Mouse (Mus musculus): Measurements from ENCODE around the gene Fktn. TPM values are rescaled to one million over a fixed set of nuclear protein-coding genes. Genes with fewer than 3 reads are reported as not detected.
"Not testable (repeated sequence)": the region's sequence is repeated elsewhere in the genome, so short reads cannot be mapped to it uniquely, and the experiment has no call there.

Gene Fktn
- polyA plus RNA-seq, 1 experiment from 2014 or later, result 14.5 TPM

GRCm38 (mm10) chr4:53782216-53783070, 68.6 kb downstream of the Fktn start:
- peaks cover 20% of the 10 kb centered on the region for H3K4me1 ChIP-seq
- H3K27me3 ChIP-seq (ENCODE audit: insufficient read depth, poor library complexity, severe bottlenecking), result peaks cover 15% of the 10 kb centered on the region
- no peak for DNase-seq (ENCODE audit: low spot score)
- H3K27ac ChIP-seq, result no peak overlapping the region
- H3K4me3 ChIP-seq, result no peak overlapping the region
- no peaks in the 10 kb centered on the region for H3K9me3 ChIP-seq
- WGBS, result 22% methylated on average over 14 of the region's 14 CpGs
- no peaks in the 10 kb centered on the region for H3K36me3 ChIP-seq

DNA sequence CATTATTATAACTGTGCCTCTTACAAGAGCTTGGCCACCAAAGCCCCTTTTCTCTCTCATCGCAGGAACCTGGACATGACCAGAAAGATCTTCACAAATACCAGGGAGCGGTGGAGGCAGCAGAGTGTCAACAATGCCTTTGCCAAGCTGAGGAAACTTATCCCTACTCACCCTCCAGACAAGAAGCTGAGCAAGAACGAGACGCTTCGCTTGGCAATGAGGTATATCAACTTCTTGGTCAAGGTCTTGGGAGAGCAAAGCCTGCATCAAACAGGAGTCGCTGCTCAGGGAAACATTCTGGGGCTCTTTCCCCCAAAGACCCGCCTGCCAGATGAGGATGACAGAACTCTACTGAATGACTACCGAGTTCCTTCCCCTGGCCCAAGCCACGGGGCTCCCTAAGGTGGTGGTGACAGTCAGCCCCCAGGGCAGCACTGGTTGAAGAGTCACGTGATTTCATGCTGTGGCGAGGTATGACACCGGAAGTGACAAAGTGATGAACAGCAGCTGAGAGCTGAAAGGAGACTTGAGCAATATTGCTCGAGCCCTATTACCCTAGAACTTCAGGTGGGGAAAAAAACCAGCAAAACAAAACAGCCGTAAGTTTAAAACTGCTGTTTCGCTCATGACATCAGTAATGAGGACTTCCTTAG, 72.1 kb downstream of the Fktn start:
- WGBS, result 74% methylated on average over 15 of the region's 15 CpGs
- Histone ChIP-seq H3K4me3 (no peak overlapping the region), H3K36me3 (no peaks in the 10 kb centered on the region), H3K27ac (no peak overlapping the region), H3K27me3 (ENCODE audit: insufficient read depth, poor library complexity, severe bottlenecking) (no peaks in the 10 kb centered on the region), H3K9me3 (no peaks in the 10 kb centered on the region), H3K4me1 (peaks cover 8% of the 10 kb centered on the region; the same call in 1 of the 2 replicates)
- DNase-seq (ENCODE audit: low spot score), result no peak

DNA sequence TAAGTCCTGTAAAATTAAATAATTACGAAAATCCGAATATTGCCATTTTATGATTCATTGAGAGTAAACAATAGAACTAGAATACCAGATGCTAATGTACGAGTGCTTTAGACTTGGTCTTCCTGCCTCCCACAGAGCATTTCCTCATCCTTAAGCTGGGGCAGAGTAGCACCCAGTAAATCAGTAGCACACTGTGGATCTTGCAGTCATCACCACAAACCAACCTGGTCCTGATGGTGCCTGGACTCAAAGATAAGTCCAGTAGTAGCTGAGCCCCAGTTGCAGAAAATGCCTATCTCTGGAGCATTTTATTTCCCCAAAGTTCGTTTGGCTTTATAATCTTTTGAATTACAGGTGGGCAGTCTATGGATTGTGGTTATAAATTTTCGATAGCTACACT, 73.1 kb downstream of the Fktn start:
- H3K27me3 ChIP-seq (ENCODE audit: insufficient read depth, poor library complexity, severe bottlenecking), result no peaks in the 10 kb centered on the region
- no peak overlapping the region for H3K4me3 ChIP-seq
- peaks cover 8% of the 10 kb centered on the region; the same call in 1 of the 2 replicates for H3K4me1 ChIP-seq
- H3K27ac ChIP-seq, result no peak overlapping the region
- no peaks in the 10 kb centered on the region for H3K36me3 ChIP-seq
- DNase-seq (ENCODE audit: low spot score), result no peak
- no peaks in the 10 kb centered on the region for H3K9me3 ChIP-seq
- WGBS, result 75% methylated on average over 5 of the region's 5 CpGs

DNA sequence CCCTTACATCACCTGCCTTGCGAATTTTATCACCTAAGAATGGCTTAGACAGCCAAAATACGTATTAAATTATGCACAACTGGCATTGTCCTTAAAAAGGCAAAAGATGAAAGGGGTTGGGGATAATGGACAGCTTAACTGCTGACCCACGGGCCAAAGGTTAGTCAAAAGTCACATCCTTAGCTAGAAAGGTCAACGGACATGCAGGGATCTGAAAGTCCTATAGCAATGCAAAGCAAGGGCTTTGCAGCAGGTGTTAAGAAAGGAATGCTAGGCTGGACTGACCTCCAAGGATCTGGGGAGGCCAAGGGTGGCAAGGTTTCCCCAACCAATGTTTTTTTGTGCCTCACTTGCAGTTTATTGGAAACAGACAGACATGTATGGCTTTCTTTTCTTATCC, 75.5 kb downstream of the Fktn start:
- no peak for DNase-seq (ENCODE audit: low spot score)
- Histone ChIP-seq H3K4me1 (no peaks in the 10 kb centered on the region; the same call in 1 of the 2 replicates), H3K27me3 (ENCODE audit: insufficient read depth, poor library complexity, severe bottlenecking) (no peaks in the 10 kb centered on the region), H3K4me3 (no peak overlapping the region), H3K9me3 (no peaks in the 10 kb centered on the region), H3K36me3 (no peaks in the 10 kb centered on the region), H3K27ac (no peak overlapping the region)
- WGBS, result 41% methylated on average over 4 of the region's 4 CpGs

- H3K27me3 ChIP-seq (ENCODE audit: insufficient read depth, poor library complexity, severe bottlenecking), result no peaks in the 10 kb centered on the region
- no peaks in the 10 kb centered on the region for H3K36me3 ChIP-seq
- WGBS, result 87% methylated on average over 5 of the region's 5 CpGs
- H3K4me3 ChIP-seq, result no peak overlapping the region
- H3K4me1 ChIP-seq, result peaks cover 26% of the 10 kb centered on the region
- no peak for DNase-seq (ENCODE audit: low spot score)
- no peak overlapping the region for H3K27ac ChIP-seq
- no peaks in the 10 kb centered on the region for H3K9me3 ChIP-seq
These were observed 80.6 kb downstream of the Fktn start for GRCm38 (mm10) chr4:53794257-53794966.

- H3K27me3 ChIP-seq (ENCODE audit: insufficient read depth, poor library complexity, severe bottlenecking), result no peaks in the 10 kb centered on the region
- H3K4me1 ChIP-seq, result peaks cover 33% of the 10 kb centered on the region
- no peaks in the 10 kb centered on the region for H3K36me3 ChIP-seq
- H3K4me3 ChIP-seq, result no peak overlapping the region
- DNase-seq (ENCODE audit: low spot score), result no peak
- H3K9me3 ChIP-seq, result no peaks in the 10 kb centered on the region
- no peak overlapping the region for H3K27ac ChIP-seq
- 64% methylated on average over 2 of the region's 2 CpGs for WGBS
These were observed 81.3 kb downstream of the Fktn start for GRCm38 (mm10) chr4:53795086-53795485.

DNA sequence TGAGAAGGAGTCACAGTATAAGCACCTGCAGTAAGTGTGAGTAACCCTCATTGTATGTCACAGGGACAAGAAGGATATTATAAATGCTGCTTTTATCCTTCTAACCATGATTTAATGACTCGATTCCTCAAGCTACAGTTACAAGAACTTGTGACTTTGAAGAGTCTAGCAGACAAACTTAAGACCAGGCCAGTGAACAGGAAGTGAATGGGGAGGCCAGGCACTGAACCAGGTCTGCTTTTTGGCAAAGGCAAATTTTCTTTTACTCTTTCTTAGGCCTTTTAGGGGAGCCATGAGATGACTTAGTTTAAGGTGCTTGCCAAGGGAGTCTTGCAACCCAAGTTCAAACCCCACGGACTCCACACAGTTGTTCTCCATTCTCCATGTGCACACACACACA, 81.9 kb downstream of the Fktn start:
- H3K9me3 ChIP-seq, result no peaks in the 10 kb centered on the region
- DNase-seq (ENCODE audit: low spot score), result no peak
- no peak overlapping the region for H3K27ac ChIP-seq
- H3K36me3 ChIP-seq, result no peaks in the 10 kb centered on the region
- no peak overlapping the region for H3K4me3 ChIP-seq
- H3K27me3 ChIP-seq (ENCODE audit: insufficient read depth, poor library complexity, severe bottlenecking), result no peaks in the 10 kb centered on the region
- 83% methylated on average over 2 of the region's 2 CpGs for WGBS
- H3K4me1 ChIP-seq, result peaks cover 39% of the 10 kb centered on the region

GRCm38 (mm10) chr4:53796865-53797772, 83.3 kb downstream of the Fktn start:
- H3K36me3 ChIP-seq, result no peaks in the 10 kb centered on the region
- WGBS, result 7% methylated on average over 18 of the region's 18 CpGs
- H3K4me1 ChIP-seq, result peaks cover 40% of the 10 kb centered on the region
- no peak for DNase-seq (ENCODE audit: low spot score)
- H3K27me3 ChIP-seq (ENCODE audit: insufficient read depth, poor library complexity, severe bottlenecking), result no peaks in the 10 kb centered on the region
- peak overlapping the region; percentile 40 for H3K4me3 ChIP-seq
- peak overlapping the region; percentile 79 for H3K27ac ChIP-seq
- H3K9me3 ChIP-seq, result no peaks in the 10 kb centered on the region

GRCm38 (mm10) chr4:53798896-53799676, 85.3 kb downstream of the Fktn start:
- Histone ChIP-seq H3K9me3 (no peaks in the 10 kb centered on the region), H3K36me3 (no peaks in the 10 kb centered on the region), H3K27me3 (ENCODE audit: insufficient read depth, poor library complexity, severe bottlenecking) (no peaks in the 10 kb centered on the region), H3K4me1 (peaks cover 40% of the 10 kb centered on the region), H3K27ac (peak overlapping the region; percentile 79), H3K4me3 (no peak overlapping the region)
- 25% methylated on average over 7 of the region's 7 CpGs for WGBS
- peak; percentile 75 for DNase-seq (ENCODE audit: low spot score)

DNA sequence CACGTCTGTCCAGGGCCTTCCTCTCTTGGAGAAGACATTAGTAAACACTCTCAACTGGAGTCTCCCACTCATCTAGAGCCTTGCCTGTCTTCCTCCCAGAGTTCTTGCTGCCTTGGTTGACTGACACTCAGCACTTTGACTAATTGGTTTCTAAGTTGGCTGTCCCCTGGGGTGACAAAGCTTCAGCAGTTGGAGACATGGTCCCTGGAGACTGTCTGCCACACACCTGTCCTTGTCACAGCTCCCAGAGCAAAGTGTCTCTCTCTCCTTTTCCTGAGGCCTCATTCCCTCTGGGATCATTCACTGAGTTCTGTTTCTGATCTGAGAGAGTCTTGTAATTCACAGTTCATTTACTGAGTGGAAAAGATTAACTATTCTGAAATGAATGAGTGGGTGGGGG, 86.0 kb downstream of the Fktn start:
- H3K27ac ChIP-seq, result peak overlapping the region; percentile 79
- WGBS, result 16% methylated on average over 1 of the region's 1 CpGs
- H3K36me3 ChIP-seq, result no peaks in the 10 kb centered on the region

GRCm38 (mm10) chr4:53803674-53804073, 89.9 kb downstream of the Fktn start:
- not testable (repeated sequence) for H3K4me3 ChIP-seq; H3K9me3 ChIP-seq; H3K27ac ChIP-seq; DNase-seq (ENCODE audit: low spot score); H3K36me3 ChIP-seq; H3K27me3 ChIP-seq (ENCODE audit: insufficient read depth, poor library complexity, severe bottlenecking)
- 93% methylated on average over 8 of the region's 8 CpGs for whole genome bisulfite sequencing
- H3K4me1 ChIP-seq, result peaks cover 20% of the 10 kb centered on the region

More for the DNA sequence above, 86.0 kb downstream of the Fktn start:
- Histone ChIP-seq H3K4me1 (peaks cover 40% of the 10 kb centered on the region), H3K4me3 (no peak overlapping the region), H3K9me3 (0 out of 2 replicates have a peak, but pooled peaks cover 3% of the 10 kb centered on the region), H3K27me3 (ENCODE audit: insufficient read depth, poor library complexity, severe bottlenecking) (no peaks in the 10 kb centered on the region)
- DNase-seq (ENCODE audit: low spot score), result peak; percentile 76

DNA sequence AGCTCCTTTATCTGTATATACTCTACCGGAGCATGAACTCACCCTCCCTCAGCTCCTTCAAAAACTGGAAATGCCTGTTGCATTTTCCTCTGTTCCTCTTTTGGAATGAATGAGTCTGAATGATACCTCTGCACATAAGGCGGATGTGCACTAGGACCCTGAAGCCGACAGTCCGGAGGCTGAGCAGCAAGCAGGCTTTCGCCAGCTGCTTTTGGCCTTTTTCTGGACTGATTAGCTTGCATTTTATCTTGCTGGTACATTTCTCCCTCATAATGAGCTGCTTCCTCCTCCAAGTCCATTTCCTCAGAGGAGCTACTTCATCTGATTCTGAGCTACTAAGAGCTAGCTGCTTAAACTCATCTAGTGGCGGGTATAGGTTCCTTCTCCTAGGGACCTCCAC, 92.6 kb downstream of the Fktn start:
- not testable (repeated sequence) for H3K4me3 ChIP-seq; H3K27ac ChIP-seq; H3K27me3 ChIP-seq (ENCODE audit: insufficient read depth, poor library complexity, severe bottlenecking); H3K9me3 ChIP-seq; H3K4me1 ChIP-seq; H3K36me3 ChIP-seq
- WGBS, result 79% methylated on average over 6 of the region's 6 CpGs
- peak; percentile 38 for DNase-seq (ENCODE audit: low spot score)

Measured in heart, embryonic 10.5 days (tissue).